Mouse (Mus musculus): ENCODE data around the gene Cerk. TPM values are rescaled to one million over a fixed set of nuclear protein-coding genes. Genes with fewer than 3 reads are reported as not detected.
"Not testable (repeated sequence)": the region's sequence is repeated elsewhere in the genome, so short reads cannot be mapped to it uniquely, and the experiment has no call there.

Cerk gene
- total RNA-seq, 2 experiments from 2014 or later: 3.6 to 5.3 TPM

- intact Hi-C loops (cut with DNase I): loop anchor here (1.0 kb wide), 1 partner anchor 32 kb away; no protein-coding TSS in a partner anchor
- DNase-seq: peak; percentile 89 to 90
Measured at GRCm38 (mm10) chr15:86213753-86214548, 28.0 kb upstream of the Cerk start, which contains the start of gene Tbc1d22a. TSS of gene Tbc1d22a (plus strand) at chr15:86214459.

- intact Hi-C loops (cut with DNase I); DNase-seq: not testable (repeated sequence)
Measured at GRCm38 (mm10) chr15:86212193-86212592, 26.3 kb upstream of the Cerk start.

GRCm38 (mm10) chr15:86206385-86206784 is 20.4 kb upstream of the Cerk start:
- intact Hi-C loops (cut with DNase I): no loop called here
- no peak for DNase-seq

- intact Hi-C loops (cut with DNase I): no loop called here
- peak in 1 of 2 experiments; percentile 58 for DNase-seq
Measured at GRCm38 (mm10) chr15:86205300-86205699, 19.4 kb upstream of the Cerk start.

- intact Hi-C loops (cut with DNase I): no loop called here
- DNase-seq: peak in 1 of 2 experiments; percentile 33
Measured at GRCm38 (mm10) chr15:86203942-86204561, 18.1 kb upstream of the Cerk start.

- intact Hi-C loops (cut with DNase I): no loop called here
- DNase-seq: no peak
Measured at GRCm38 (mm10) chr15:86203292-86203793, 17.4 kb upstream of the Cerk start.

- no peak for DNase-seq
- intact Hi-C loops (cut with DNase I): no loop called here
Measured at GRCm38 (mm10) chr15:86202640-86203039, 16.7 kb upstream of the Cerk start.

GRCm38 (mm10) chr15:86201696-86202330 is 15.9 kb upstream of the Cerk start:
- intact Hi-C loops (cut with DNase I): no loop called here
- peak in 1 of 2 experiments; percentile 20 for DNase-seq

GRCm38 (mm10) chr15:86201095-86201494 is 15.2 kb upstream of the Cerk start:
- no peak for DNase-seq
- intact Hi-C loops (cut with DNase I): no loop called here

- no peak for DNase-seq
- intact Hi-C loops (cut with DNase I): no loop called here
Measured at GRCm38 (mm10) chr15:86200169-86200568, 14.2 kb upstream of the Cerk start.

GRCm38 (mm10) chr15:86199482-86199881 is 13.5 kb upstream of the Cerk start:
- DNase-seq: no peak
- intact Hi-C loops (cut with DNase I): no loop called here

- intact Hi-C loops (cut with DNase I): no loop called here
- no peak for DNase-seq
Measured at GRCm38 (mm10) chr15:86199052-86199451, 13.1 kb upstream of the Cerk start.

- DNase-seq; intact Hi-C loops (cut with DNase I): not testable (repeated sequence)
Measured at GRCm38 (mm10) chr15:86194676-86195453, 8.9 kb upstream of the Cerk start.

GRCm38 (mm10) chr15:86191933-86192332 is 6.0 kb upstream of the Cerk start:
- intact Hi-C loops (cut with DNase I): no loop called here
- DNase-seq: no peak

GRCm38 (mm10) chr15:86191505-86191904 is 5.6 kb upstream of the Cerk start:
- DNase-seq: no peak
- intact Hi-C loops (cut with DNase I): no loop called here

- intact Hi-C loops (cut with DNase I): no loop called here
- no peak for DNase-seq
Measured at GRCm38 (mm10) chr15:86190387-86190786, 4.4 kb upstream of the Cerk start.

GRCm38 (mm10) chr15:86188746-86189470 is 3.0 kb upstream of the Cerk start:
- DNase-seq: peak; percentile 81 to 82
- intact Hi-C loops (cut with DNase I): no loop called here

GRCm38 (mm10) chr15:86188186-86188585 is 2.2 kb upstream of the Cerk start:
- DNase-seq: peak in 1 of 2 experiments; percentile 54
- intact Hi-C loops (cut with DNase I): no loop called here

GRCm38 (mm10) chr15:86186686-86187085 is 745 bp upstream of the Cerk start:
- DNase-seq: no peak
- intact Hi-C loops (cut with DNase I): no loop called here

All from gastrocnemius, postnatal 36 days (tissue).